In the genomic region with DNA sequence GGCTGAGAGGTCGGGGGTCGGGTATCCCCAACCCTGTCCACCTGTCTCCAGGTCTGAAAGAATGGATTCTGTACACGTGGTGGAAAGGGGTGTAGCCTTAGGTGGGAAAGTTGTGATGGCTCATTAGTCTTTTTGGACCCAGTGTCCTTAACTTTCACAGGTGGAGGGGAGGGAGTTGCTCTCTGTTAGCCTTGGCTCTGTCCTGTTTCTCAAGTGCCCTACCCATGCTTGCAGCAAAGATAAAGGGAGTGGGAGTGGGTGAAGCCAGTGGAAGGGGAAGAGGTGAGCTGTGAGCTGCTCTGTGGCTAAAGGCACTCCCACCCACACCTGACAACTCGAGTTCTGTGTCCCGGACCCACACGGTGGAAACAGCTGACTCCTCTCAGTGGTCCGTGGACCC, we compare ENCODE assay signal across 25 mouse cellular contexts. TPM values are rescaled to one million over a fixed set of nuclear protein-coding genes. Genes with fewer than 3 reads are reported as not detected.
"Had no signal": no experiment of that assay in that cellular context is flagged by ENCODE, and none has a peak within 500 bp of the region (broad histone marks: within the 10 kb centered on the region; RNA-seq: fewer than 3 reads in every experiment).

No protein-coding gene starts in this region.

- H3K4me3 ChIP-seq: lung, embryonic 15.5 days; midbrain, embryonic 10.5 days; midbrain, embryonic 12.5 days; myocyte; neural tube, embryonic 12.5 days had no signal

- H3K9ac ChIP-seq: liver, embryonic 14.5 days; lung, embryonic 15.5 days; midbrain, embryonic 12.5 days; neural tube, embryonic 12.5 days had no signal

- H3K4me2 ChIP-seq: liver, embryonic 11.5 days; lung, embryonic 15.5 days; midbrain, embryonic 12.5 days had no signal

- H3K9me3 ChIP-seq: lung, embryonic 15.5 days; midbrain, embryonic 10.5 days; midbrain, embryonic 12.5 days; neural tube, embryonic 12.5 days had no signal

- H3K36me3 ChIP-seq: lung, embryonic 15.5 days; midbrain, embryonic 10.5 days; midbrain, embryonic 12.5 days; neural tube, embryonic 12.5 days had no signal

- DNase-seq: lung, adult 18-20 months; lung, postnatal 14 days; lung, postnatal 4 days; retina, postnatal 1 day; right cerebral cortex, adult 18-20 months; right cerebral cortex, postnatal 25 days; right cerebral cortex, postnatal 4 days; spleen, adult 18-20 months; thymus, adult 18-20 months; thymus, postnatal 14 days; thymus, postnatal 36 days had no signal

- H3K4me1 ChIP-seq: midbrain, embryonic 12.5 days had no signal

- H3K27ac ChIP-seq: liver, embryonic 14.5 days; lung, embryonic 15.5 days; midbrain, embryonic 10.5 days; midbrain, embryonic 12.5 days; neural tube, embryonic 12.5 days had no signal

RNA-seq across cellular contexts. Expression of a gene that starts 20.2 kb away (rescaled TPM):
- total RNA-seq: megakaryocyte-erythroid progenitor cell, adult 5-6 weeks had no signal
- polyA plus RNA-seq: liver, embryonic 11.5 days; liver, embryonic 14.5 days; liver, embryonic 16.5 days; lung, embryonic 15.5 days; midbrain, embryonic 12.5 days; midbrain, embryonic 14.5 days; midbrain, embryonic 16.5 days; neural tube, embryonic 12.5 days; neural tube, embryonic 14.5 days; stomach, embryonic 14.5 days; thymus, postnatal 0 days had no signal
